Mouse (Mus musculus): ENCODE data around the gene Optn.

Gene Optn

DNA sequence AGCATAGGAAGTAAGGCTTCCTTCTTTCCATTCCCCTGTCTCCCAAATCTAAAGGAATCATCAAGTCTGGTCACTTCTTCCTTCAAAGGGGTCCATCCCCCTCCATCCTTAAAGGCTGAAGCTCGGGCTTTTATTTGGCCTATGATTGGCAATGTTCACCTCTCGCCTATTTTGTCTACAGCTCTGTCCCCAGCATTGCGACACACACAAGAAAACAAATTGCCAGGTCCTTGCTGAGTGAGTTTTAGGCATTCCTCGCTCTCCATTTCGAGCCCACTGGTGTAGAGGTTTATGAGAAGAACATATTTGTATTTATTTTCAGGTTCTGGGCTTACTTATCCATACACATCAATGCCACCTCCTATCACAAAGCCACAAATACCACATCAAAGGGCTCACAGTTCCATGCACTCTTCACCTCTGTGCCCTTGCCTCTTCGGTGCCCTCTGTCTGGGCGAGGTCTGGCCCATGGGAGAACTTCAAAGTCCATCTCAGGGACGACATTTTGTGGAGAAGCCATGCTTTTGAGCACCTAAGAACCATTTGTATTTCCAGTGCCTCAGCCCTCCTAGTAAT, 2.6 kb downstream of the Optn start:
- no peak for DNase-seq (ENCODE audit: low read depth)

DNA sequence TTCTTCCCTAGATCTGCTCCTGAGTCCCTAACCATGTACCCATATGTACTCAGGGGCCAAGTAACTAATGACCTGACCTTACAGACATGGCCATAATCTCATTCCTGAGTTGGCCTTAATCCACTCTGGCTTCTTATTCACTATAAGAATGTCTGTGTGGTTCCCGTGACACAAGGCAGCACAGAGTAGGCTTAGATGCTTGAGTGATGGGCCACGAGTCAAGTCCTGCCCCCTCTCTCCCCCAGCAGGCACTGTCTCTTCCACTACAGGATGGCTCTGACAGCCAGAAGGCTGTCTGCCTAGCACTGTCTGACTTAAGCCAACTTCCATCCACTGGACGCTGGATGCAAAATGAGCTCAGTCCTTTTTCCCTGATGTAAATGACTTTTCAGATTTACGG, 3.9 kb downstream of the Optn start:
- no peak for DNase-seq (ENCODE audit: low read depth)

GRCm38 (mm10) chr2:5058436-5058835, 5.4 kb downstream of the Optn start:
- no peak for DNase-seq (ENCODE audit: low read depth)

- no peak for DNase-seq (ENCODE audit: low read depth)
These were observed 13.3 kb downstream of the Optn start for GRCm38 (mm10) chr2:5050562-5050961.

- DNase-seq (ENCODE audit: low read depth), result no peak
These were observed 16.8 kb downstream of the Optn start for GRCm38 (mm10) chr2:5047016-5047415.

- no peak for DNase-seq (ENCODE audit: low read depth)
These were observed 18.4 kb downstream of the Optn start for GRCm38 (mm10) chr2:5045269-5045965.

- no peak for DNase-seq (ENCODE audit: low read depth)
These were observed 19.5 kb downstream of the Optn start for GRCm38 (mm10) chr2:5044321-5044720.

DNA sequence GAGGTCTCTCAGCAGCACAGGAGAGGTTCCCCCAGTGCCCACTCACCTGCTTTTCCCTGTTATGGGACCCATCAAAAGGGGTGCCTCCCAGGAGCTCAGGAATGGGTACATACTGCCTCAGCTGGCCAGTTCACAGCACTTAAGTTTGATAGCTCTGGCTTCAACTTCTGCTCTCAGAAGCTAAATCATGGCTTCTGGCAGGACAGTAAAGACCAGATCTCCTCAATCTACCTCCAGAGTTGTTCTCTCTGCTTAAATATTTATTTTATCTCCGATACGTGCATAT, 20.4 kb downstream of the Optn start:
- no peak for DNase-seq (ENCODE audit: low read depth)

- no peak for DNase-seq (ENCODE audit: low read depth)
These were observed 21.0 kb downstream of the Optn start for GRCm38 (mm10) chr2:5042616-5043475.

DNA sequence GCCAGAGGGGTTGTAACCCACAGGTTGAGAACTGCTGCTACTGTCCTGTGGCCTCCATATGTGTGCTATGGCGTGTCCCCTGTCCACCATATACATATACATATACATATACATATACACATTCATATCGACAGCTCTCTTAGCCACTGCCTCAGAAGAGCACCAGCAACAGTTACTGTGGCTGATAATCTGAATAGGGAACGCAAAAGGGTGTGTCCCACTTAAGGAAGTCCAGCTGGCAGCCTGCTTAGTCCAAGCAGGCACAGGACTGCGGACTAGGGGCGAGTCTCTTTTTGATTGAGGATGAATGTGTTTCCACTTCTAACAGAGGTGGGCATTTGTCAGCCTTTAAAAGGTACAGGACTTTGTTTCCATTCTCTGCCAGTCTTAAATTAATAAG, 22.0 kb downstream of the Optn start:
- DNase-seq (ENCODE audit: low read depth), result no peak

DNA sequence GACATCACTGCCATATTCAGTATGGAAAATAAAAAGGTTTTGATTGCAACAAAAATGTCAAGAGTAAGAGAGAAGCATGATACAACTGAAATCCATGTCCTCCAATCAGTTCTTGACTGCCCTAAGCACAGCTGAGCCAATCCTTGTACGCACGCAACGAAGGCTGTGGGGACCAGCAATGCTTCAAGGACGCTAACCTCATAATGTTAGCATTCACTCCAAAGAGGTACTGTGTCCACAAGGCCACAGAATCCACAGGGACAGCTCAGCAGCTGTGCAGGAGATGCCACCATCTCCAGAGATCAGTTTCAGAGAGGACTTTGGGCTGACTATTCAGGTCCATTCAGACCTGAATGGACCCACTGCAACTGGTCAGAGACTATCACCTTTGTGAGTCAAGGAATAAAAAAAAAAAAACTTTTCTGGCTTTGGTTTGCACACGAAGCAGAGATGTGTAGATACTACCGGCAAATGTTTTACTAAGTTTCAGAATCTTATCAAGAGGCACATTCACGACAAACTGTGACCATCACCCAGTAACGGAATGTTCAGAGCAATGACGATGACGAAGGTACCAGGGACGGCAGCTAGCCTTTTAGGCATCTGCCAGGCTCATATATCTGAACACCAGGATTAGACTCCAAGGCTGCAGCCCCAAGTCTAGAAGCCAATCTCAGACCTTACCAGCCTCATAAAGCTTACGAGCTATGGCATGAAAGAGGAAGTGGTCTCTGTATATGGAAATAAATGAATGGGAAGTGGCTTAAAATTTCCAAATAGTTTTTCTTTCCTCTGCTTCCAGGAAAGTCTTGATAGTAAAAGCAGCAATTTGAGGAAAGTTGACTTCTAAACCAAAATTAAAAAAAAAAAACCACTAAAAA, 23.3 kb downstream of the Optn start:
- DNase-seq (ENCODE audit: low read depth), result no peak

- no peak for DNase-seq (ENCODE audit: low read depth)
These were observed 24.3 kb downstream of the Optn start for GRCm38 (mm10) chr2:5039350-5040170.

DNA sequence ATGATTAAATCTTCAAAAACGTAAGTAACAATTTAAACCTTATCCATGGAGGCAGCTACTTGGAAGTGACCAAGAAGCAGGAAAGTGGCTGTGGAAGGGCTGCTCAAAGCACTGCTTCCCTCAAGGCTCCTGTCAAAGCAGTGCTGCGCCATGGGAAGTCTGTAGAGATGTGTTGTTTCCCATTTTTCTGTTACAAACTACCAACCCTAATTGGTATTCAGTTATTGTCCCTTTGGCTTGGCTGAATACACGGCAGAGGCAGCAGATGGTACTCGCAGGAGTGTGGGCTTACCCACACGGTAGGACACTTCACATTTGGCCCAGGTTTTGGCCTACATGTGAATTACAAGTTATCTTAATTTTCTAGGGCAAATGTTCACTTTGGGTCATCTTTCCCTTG, 25.5 kb downstream of the Optn start:
- DNase-seq (ENCODE audit: low read depth), result no peak

DNA sequence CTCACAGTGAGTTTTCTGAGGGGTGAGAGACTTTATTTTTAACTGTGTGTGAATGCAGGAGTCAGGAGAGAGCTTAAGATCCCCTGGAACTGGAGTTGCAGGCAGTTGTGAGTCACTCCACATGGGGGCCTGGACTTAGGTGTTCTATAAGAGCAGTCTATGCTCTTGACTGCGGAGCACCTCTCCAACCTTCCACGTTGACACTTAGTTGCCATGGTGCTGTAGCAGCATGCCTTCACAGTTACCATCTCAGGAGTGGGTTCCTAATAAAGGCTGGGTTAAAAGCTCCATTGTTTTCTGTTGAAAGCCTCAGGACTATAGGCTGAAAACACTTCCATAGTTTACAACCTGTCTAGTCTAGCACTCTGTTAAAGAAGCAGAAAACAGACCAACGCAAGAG, 26.5 kb downstream of the Optn start:
- no peak for DNase-seq (ENCODE audit: low read depth)

GRCm38 (mm10) chr2:5036411-5037076, 27.3 kb downstream of the Optn start:
- DNase-seq (ENCODE audit: low read depth), result no peak

DNA sequence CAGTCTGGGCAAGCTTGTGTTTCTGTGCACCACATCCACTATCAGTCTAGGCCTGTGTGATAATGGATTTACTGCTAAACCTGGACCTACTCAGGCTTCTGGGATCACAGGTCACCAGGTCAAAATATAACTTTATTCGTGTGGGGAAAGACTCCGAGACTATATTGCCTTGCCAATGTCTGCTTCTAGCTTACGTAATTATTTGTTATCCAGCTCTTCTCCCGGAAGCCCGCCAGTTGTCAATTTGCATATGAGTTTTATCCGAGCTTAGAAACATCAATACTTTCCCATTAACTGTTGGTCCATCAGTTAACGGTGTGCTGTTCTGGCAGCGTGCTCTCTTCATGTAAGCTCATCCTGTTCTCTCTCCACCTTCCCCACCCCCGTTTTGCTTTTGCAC, 28.6 kb downstream of the Optn start:
- no peak for DNase-seq (ENCODE audit: low read depth)

- no peak for DNase-seq (ENCODE audit: low read depth)
These were observed 29.1 kb downstream of the Optn start for GRCm38 (mm10) chr2:5034801-5035200.

- DNase-seq (ENCODE audit: low read depth), result no peak
These were observed 30.1 kb downstream of the Optn start for GRCm38 (mm10) chr2:5033546-5034420.

- no peak for DNase-seq (ENCODE audit: low read depth)
These were observed 31.2 kb downstream of the Optn start for GRCm38 (mm10) chr2:5032665-5033064.

DNA sequence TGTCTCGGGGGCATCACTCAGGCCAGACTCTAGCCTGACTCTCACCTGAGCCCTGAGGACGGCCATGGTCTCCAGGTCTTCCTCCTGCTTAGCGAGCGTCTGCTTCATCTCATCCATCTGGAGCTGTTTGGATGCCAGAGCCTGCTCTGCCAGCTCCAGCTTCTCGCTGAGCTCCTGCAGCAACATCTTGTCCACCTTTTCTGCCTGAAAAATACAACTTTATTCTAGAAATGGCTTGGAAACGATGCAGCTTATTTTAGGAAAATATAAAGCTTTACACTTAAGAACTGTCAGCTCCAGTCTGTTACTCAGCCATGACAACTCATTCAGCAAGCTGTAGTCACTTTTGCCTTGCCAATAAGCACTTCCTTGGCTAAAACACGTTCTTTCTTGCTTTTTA, 32.6 kb downstream of the Optn start:
- DNase-seq (ENCODE audit: low read depth), result no peak
